Mouse (Mus musculus): Measurements from ENCODE around the gene Tgm6. TPM values are rescaled to one million over a fixed set of nuclear protein-coding genes. Genes with fewer than 3 reads are reported as not detected.

Gene Tgm6
- polyA plus RNA-seq, 1 experiment from 2014 or later: not detected

GRCm38 (mm10) chr2:130129687-130130086 is 17.5 kb downstream of the Tgm6 start:
- Histone ChIP-seq H3K36me3 (replicated peaks; ENCODE audit: control insufficient read depth, insufficient read depth, low read depth, low read length) (no peaks in the 10 kb centered on the region), H3K4me1 (ENCODE audit: control insufficient read depth, insufficient read depth, low read length) (no peaks in the 10 kb centered on the region), H3K4me3 (ENCODE audit: low read depth, low read length) (no peak overlapping the region), H3K9me3 (replicated peaks; ENCODE audit: control insufficient read depth, low read length) (no peaks in the 10 kb centered on the region), H3K27ac (replicated peaks; ENCODE audit: low read depth, low read length) (no peak overlapping the region), H3K9ac (replicated peaks; ENCODE audit: low read length) (no peak overlapping the region), H3K27me3 (ENCODE audit: control insufficient read depth, insufficient read depth, low read length) (no peaks in the 10 kb centered on the region), H3K4me2 (ENCODE audit: low read depth, low read length) (no peak overlapping the region)
- ATAC-seq (replicated peaks; ENCODE audit: insufficient number of reproducible peaks, low FRiP score, low TSS enrichment, low read depth) (no peak), DNase-seq (ENCODE audit: low spot score) (no peak)
- 71% methylated on average over 1 of the region's 1 CpGs for WGBS

DNA sequence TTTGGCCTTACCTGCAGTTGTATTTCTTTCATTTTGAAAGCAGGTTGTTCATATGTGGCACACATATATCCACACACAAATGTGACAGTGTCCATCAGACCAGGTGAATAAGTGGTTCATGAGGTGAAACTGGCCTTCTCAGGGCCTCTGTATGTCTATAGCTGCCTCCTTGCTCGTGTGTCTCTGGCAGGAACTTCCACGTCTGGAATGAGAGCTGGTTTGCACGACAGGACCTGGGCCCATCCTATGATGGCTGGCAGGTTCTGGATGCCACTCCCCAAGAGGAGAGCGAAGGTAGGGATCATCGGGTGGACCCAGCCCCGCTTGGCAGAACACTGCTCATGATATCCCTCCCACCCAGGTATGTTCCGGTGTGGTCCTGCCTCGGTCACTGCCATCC is 30.8 kb downstream of the Tgm6 start:
- Histone ChIP-seq H3K36me3 (replicated peaks; ENCODE audit: control insufficient read depth, insufficient read depth, low read depth, low read length) (no peaks in the 10 kb centered on the region), H3K27me3 (ENCODE audit: control insufficient read depth, insufficient read depth, low read length) (no peaks in the 10 kb centered on the region), H3K4me2 (ENCODE audit: low read depth, low read length) (no peak overlapping the region), H3K9me3 (replicated peaks; ENCODE audit: control insufficient read depth, low read length) (no peaks in the 10 kb centered on the region), H3K9ac (replicated peaks; ENCODE audit: low read length) (no peak overlapping the region), H3K4me3 (ENCODE audit: low read depth, low read length) (no peak overlapping the region), H3K27ac (replicated peaks; ENCODE audit: low read depth, low read length) (no peak overlapping the region), H3K4me1 (ENCODE audit: control insufficient read depth, insufficient read depth, low read length) (no peaks in the 10 kb centered on the region)
- DNase-seq (ENCODE audit: low spot score) (no peak), ATAC-seq (replicated peaks; ENCODE audit: insufficient number of reproducible peaks, low FRiP score, low TSS enrichment, low read depth) (no peak)
- WGBS: 93% methylated on average over 8 of the region's 8 CpGs

DNA sequence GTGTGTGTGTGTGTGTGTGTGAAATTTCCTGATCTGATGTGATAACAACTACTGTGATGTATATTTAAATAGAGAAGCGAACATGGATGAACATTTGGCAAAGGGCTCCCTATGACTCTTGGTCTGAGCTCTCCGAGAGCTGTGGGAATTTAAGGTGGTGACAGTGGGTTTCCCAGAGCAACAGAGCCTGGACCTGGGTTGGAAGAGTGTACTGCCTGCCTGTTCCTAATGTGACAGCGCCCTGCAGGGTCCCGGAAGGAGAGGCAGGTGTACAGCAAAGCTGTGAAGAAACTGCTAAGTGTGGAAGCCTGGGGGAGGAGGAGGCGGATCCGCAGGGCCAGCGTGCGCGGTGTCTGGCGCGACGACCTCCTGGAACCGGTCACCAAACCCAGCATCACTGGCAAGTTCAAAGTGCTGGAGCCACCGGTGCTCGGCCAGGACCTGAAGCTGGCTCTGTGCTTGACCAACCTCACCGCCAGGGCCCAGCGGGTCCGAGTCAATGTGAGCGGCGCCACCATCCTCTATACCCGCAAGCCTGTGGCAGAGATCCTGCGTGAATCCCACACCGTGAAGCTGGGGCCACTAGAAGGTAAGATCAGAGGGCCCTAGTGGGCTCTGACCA is 32.6 kb downstream of the Tgm6 start:
- DNase-seq (ENCODE audit: low spot score): no peak
- WGBS: 87% methylated on average over 23 of the region's 23 CpGs
- H3K9ac ChIP-seq (replicated peaks; ENCODE audit: low read length): no peak overlapping the region
- H3K27ac ChIP-seq (replicated peaks; ENCODE audit: low read depth, low read length): no peak overlapping the region
- H3K4me2 ChIP-seq (ENCODE audit: low read depth, low read length): no peak overlapping the region
- no peak overlapping the region for H3K4me3 ChIP-seq (ENCODE audit: low read depth, low read length)
- no peaks in the 10 kb centered on the region for H3K36me3 ChIP-seq (replicated peaks; ENCODE audit: control insufficient read depth, insufficient read depth, low read depth, low read length)
- H3K4me1 ChIP-seq (ENCODE audit: control insufficient read depth, insufficient read depth, low read length): no peaks in the 10 kb centered on the region
- H3K9me3 ChIP-seq (replicated peaks; ENCODE audit: control insufficient read depth, low read length): no peaks in the 10 kb centered on the region
- no peak for ATAC-seq (replicated peaks; ENCODE audit: insufficient number of reproducible peaks, low FRiP score, low TSS enrichment, low read depth)
- H3K27me3 ChIP-seq (ENCODE audit: control insufficient read depth, insufficient read depth, low read length): no peaks in the 10 kb centered on the region

- H3K9ac ChIP-seq (replicated peaks; ENCODE audit: low read length): no peak overlapping the region
- no peak overlapping the region for H3K4me2 ChIP-seq (ENCODE audit: low read depth, low read length)
- no peak overlapping the region for H3K27ac ChIP-seq (replicated peaks; ENCODE audit: low read depth, low read length)
- no peak overlapping the region for H3K4me3 ChIP-seq (ENCODE audit: low read depth, low read length)
- no peaks in the 10 kb centered on the region for H3K9me3 ChIP-seq (replicated peaks; ENCODE audit: control insufficient read depth, low read length)
- ATAC-seq (replicated peaks; ENCODE audit: insufficient number of reproducible peaks, low FRiP score, low TSS enrichment, low read depth): no peak
- WGBS: 71% methylated on average over 5 of the region's 5 CpGs
- DNase-seq (ENCODE audit: low spot score): no peak
- no peaks in the 10 kb centered on the region for H3K4me1 ChIP-seq (ENCODE audit: control insufficient read depth, insufficient read depth, low read length)
- H3K36me3 ChIP-seq (replicated peaks; ENCODE audit: control insufficient read depth, insufficient read depth, low read depth, low read length): no peaks in the 10 kb centered on the region
- H3K27me3 ChIP-seq (ENCODE audit: control insufficient read depth, insufficient read depth, low read length): no peaks in the 10 kb centered on the region
Measured at GRCm38 (mm10) chr2:130146089-130146668, 34.0 kb downstream of the Tgm6 start.

DNA sequence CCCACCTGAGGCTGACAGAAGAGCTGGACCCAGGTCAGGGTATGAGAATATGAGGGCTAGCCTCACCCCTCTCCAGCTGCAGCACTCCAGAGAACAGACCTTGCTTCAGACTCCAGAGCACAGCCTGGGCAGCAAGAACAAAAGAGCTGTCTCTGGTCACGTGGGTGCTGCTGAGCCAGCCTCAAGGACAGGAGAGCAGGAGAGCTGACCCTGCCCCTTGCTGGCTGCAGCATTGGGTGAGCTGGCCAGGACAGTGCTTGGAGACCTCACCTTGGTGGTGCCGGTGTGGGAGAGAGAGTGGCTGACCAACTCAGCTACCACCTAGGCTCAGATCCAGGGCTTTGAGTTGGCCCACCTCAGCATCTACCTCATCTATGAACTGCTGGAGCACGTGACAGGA is 43.0 kb downstream of the Tgm6 start:
- WGBS: 89% methylated on average over 3 of the region's 3 CpGs
- DNase-seq (ENCODE audit: low spot score) (no peak), ATAC-seq (replicated peaks; ENCODE audit: insufficient number of reproducible peaks, low FRiP score, low TSS enrichment, low read depth) (no peak)
- Histone ChIP-seq H3K9me3 (replicated peaks; ENCODE audit: control insufficient read depth, low read length) (no peaks in the 10 kb centered on the region), H3K27ac (replicated peaks; ENCODE audit: low read depth, low read length) (no peak overlapping the region), H3K4me2 (ENCODE audit: low read depth, low read length) (no peak overlapping the region), H3K9ac (replicated peaks; ENCODE audit: low read length) (no peak overlapping the region), H3K27me3 (ENCODE audit: control insufficient read depth, insufficient read depth, low read length) (no peaks in the 10 kb centered on the region), H3K4me1 (ENCODE audit: control insufficient read depth, insufficient read depth, low read length) (no peaks in the 10 kb centered on the region), H3K36me3 (replicated peaks; ENCODE audit: control insufficient read depth, insufficient read depth, low read depth, low read length) (no peaks in the 10 kb centered on the region), H3K4me3 (ENCODE audit: low read depth, low read length) (no peak overlapping the region)

- H3K9me3 ChIP-seq (replicated peaks; ENCODE audit: control insufficient read depth, low read length): no peaks in the 10 kb centered on the region
Measured at GRCm38 (mm10) chr2:130155851-130156250, 43.6 kb downstream of the Tgm6 start.

DNA sequence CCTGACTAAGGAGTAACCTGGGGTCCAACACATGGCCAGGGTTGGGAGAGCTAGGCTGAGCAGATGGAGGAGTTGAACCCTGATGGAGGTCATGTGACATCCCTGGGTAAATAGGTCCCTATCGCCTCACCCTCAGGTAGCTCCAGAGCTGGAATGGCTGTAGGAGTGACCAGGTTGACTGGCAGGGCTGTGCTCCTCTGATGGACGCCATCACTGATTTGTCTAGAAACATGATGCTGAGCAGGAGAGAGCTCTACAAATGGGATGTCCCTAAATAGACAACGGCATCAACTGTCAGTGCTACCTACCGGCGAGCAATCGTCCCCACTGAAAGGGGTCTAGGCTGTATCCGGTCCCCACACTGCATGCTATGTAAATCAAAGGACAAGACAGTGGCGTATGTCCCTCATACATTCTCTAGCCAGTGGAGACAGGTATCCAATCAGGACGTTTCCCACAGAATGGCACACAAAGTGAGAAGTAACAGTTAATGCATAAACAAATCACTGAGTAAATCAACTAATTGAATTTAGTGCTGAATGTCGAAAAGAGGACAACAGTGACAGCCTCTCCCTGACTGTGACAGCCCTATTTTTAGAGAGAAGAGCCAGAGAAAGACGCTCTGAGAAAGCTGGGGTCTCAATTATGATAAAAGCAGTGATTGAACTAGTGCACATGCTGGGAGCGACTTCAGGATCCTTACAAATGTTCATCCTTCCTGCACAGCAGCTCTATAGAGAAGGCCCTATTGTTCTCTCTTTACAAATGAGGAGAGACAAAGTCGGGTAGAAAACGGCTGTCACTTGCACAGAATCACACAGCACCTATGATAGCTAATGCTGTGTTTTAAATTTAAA is 45.2 kb downstream of the Tgm6 start:
- no peaks in the 10 kb centered on the region for H3K9me3 ChIP-seq (replicated peaks; ENCODE audit: control insufficient read depth, low read length)
- no peak overlapping the region for H3K4me2 ChIP-seq (ENCODE audit: low read depth, low read length)
- H3K4me3 ChIP-seq (ENCODE audit: low read depth, low read length): no peak overlapping the region
- no peak for DNase-seq (ENCODE audit: low spot score)
- no peaks in the 10 kb centered on the region for H3K4me1 ChIP-seq (ENCODE audit: control insufficient read depth, insufficient read depth, low read length)
- WGBS: 61% methylated on average over 14 of the region's 14 CpGs
- H3K36me3 ChIP-seq (replicated peaks; ENCODE audit: control insufficient read depth, insufficient read depth, low read depth, low read length): no peaks in the 10 kb centered on the region
- no peak overlapping the region for H3K9ac ChIP-seq (replicated peaks; ENCODE audit: low read length)
- no peaks in the 10 kb centered on the region for H3K27me3 ChIP-seq (ENCODE audit: control insufficient read depth, insufficient read depth, low read length)
- ATAC-seq (replicated peaks; ENCODE audit: insufficient number of reproducible peaks, low FRiP score, low TSS enrichment, low read depth): no peak
- no peak overlapping the region for H3K27ac ChIP-seq (replicated peaks; ENCODE audit: low read depth, low read length)

More at GRCm38 (mm10) chr2:130155851-130156250, 43.6 kb downstream of the Tgm6 start:
- Histone ChIP-seq H3K9ac (replicated peaks; ENCODE audit: low read length) (no peak overlapping the region), H3K36me3 (replicated peaks; ENCODE audit: control insufficient read depth, insufficient read depth, low read depth, low read length) (no peaks in the 10 kb centered on the region), H3K4me2 (ENCODE audit: low read depth, low read length) (no peak overlapping the region), H3K27me3 (ENCODE audit: control insufficient read depth, insufficient read depth, low read length) (no peaks in the 10 kb centered on the region), H3K4me3 (ENCODE audit: low read depth, low read length) (no peak overlapping the region), H3K27ac (replicated peaks; ENCODE audit: low read depth, low read length) (no peak overlapping the region), H3K4me1 (ENCODE audit: control insufficient read depth, insufficient read depth, low read length) (no peaks in the 10 kb centered on the region)
- ATAC-seq (replicated peaks; ENCODE audit: insufficient number of reproducible peaks, low FRiP score, low TSS enrichment, low read depth) (no peak), DNase-seq (ENCODE audit: low spot score) (no peak)

GRCm38 (mm10) chr2:130158088-130158437 is 45.8 kb downstream of the Tgm6 start:
- Histone ChIP-seq H3K36me3 (replicated peaks; ENCODE audit: control insufficient read depth, insufficient read depth, low read depth, low read length) (no peaks in the 10 kb centered on the region; the same call in 1 of the 2 replicates), H3K27ac (replicated peaks; ENCODE audit: low read depth, low read length) (no peak overlapping the region), H3K4me3 (ENCODE audit: low read depth, low read length) (no peak overlapping the region), H3K27me3 (ENCODE audit: control insufficient read depth, insufficient read depth, low read length) (no peaks in the 10 kb centered on the region), H3K4me1 (ENCODE audit: control insufficient read depth, insufficient read depth, low read length) (no peaks in the 10 kb centered on the region), H3K4me2 (ENCODE audit: low read depth, low read length) (no peak overlapping the region), H3K9ac (replicated peaks; ENCODE audit: low read length) (no peak overlapping the region), H3K9me3 (replicated peaks; ENCODE audit: control insufficient read depth, low read length) (no peaks in the 10 kb centered on the region)
- 49% methylated on average over 4 of the region's 4 CpGs for WGBS
- ATAC-seq (replicated peaks; ENCODE audit: insufficient number of reproducible peaks, low FRiP score, low TSS enrichment, low read depth) (no peak), DNase-seq (ENCODE audit: low spot score) (no peak)
